ENCODE assay signal across 15 mouse cellular contexts in the genomic region with DNA sequence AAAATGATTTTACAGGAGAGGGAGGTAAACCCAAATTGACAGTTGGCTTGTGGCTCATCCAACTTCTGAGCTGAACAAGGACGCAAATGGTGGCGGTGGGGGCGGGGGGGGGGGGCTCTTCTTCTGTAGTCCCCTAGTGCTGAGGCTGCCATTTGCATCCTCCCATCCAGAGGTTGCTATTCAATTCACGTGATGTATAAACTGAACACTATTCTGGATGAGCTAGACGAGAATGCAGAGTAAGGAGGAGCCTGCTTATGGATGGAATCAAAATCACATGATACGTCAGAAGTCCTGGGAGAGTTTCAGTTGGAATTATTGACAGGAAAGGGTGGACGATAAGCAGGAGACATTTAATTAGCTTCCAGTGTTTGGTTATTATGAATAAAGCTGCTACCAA.
A peak's percentile ranks its signal among the peaks of the same experiment; 100 is the strongest.
DNase-seq lines count a peak whose midpoint lies in the region; ATAC-seq and TF ChIP-seq lines count a peak whose summit lies in the region.
"Had no signal": no experiment of that assay in that cellular context is flagged by ENCODE, and none has a peak within 500 bp of the region (broad histone marks: within the 10 kb centered on the region; RNA-seq: fewer than 3 reads in every experiment).

No protein-coding gene starts in this region.

- no peaks in the 10 kb centered on the region for H3K9me3 ChIP-seq in forebrain, embryonic 14.5 days (replicated peaks; ENCODE audit: control insufficient read depth, low read length)
- no peaks in the 10 kb centered on the region for H3K9me3 ChIP-seq in hindbrain, embryonic 16.5 days (ENCODE audit: control insufficient read depth, low read length)
- no peaks in the 10 kb centered on the region for H3K9me3 ChIP-seq in midbrain, embryonic 15.5 days
- H3K9me3 ChIP-seq: embryonic facial prominence, embryonic 13.5 days; kidney, embryonic 15.5 days; liver, embryonic 13.5 days had no signal

- H3K4me3 ChIP-seq in forebrain, embryonic 14.5 days (ENCODE audit: low read depth, low read length), result no peak overlapping the region
- H3K4me3 ChIP-seq in hindbrain, embryonic 16.5 days (ENCODE audit: low read length), result no peak overlapping the region
- peak overlapping the region; percentile 8; the same call in 1 of the 2 replicates for H3K4me3 ChIP-seq in midbrain, embryonic 15.5 days
- H3K4me3 ChIP-seq: embryonic facial prominence, embryonic 13.5 days; kidney, embryonic 15.5 days; liver, embryonic 13.5 days had no signal

- no peak overlapping the region for H3K9ac ChIP-seq in forebrain, embryonic 14.5 days (ENCODE audit: low read length)
- no peak overlapping the region for H3K9ac ChIP-seq in hindbrain, embryonic 16.5 days (ENCODE audit: low read depth, low read length)
- H3K9ac ChIP-seq in midbrain, embryonic 15.5 days, result no peak overlapping the region
- H3K9ac ChIP-seq: embryonic facial prominence, embryonic 13.5 days; kidney, embryonic 15.5 days; liver, embryonic 13.5 days had no signal

- DNase-seq in brain, embryonic 14.5 days (ENCODE audit: low read depth), result peak; percentile 41
- DNase-seq in forebrain, embryonic 14.5 days (ENCODE audit: low spot score), result no peak
- no peak for DNase-seq in right cerebral cortex, postnatal 36 days (ENCODE audit: low spot score in 2 of 2)
- DNase-seq in left cerebral cortex, postnatal 4 days, result no peak
- no peak for DNase-seq in layer of hippocampus, adult 11-12 months (ENCODE audit: low spot score)
- no peak for DNase-seq in right cerebral cortex, postnatal 25 days
- DNase-seq: adrenal gland, postnatal 25 days; gastrocnemius, postnatal 36 days; liver, embryonic 13.5 days; lung, postnatal 10 days; thymus, postnatal 36 days had no signal

- H3K27ac ChIP-seq in forebrain, embryonic 14.5 days (ENCODE audit: low read depth, low read length), result no peak overlapping the region
- H3K27ac ChIP-seq in hindbrain, embryonic 16.5 days (ENCODE audit: low read depth, low read length), result no peak overlapping the region
- peak overlapping the region; percentile 53; the same call in 1 of the 2 replicates for H3K27ac ChIP-seq in midbrain, embryonic 15.5 days
- H3K27ac ChIP-seq: embryonic facial prominence, embryonic 13.5 days; kidney, embryonic 15.5 days; liver, embryonic 13.5 days had no signal

- intact Hi-C loops in left cerebral cortex, postnatal 4 days (cut with DNase I), result no loop called here

- TF ChIP-seq POLR2A in brain, embryonic 14.5 days (IDR thresholded peaks at IDR 0.05; ENCODE audit: borderline replicate concordance, extremely low read depth, insufficient read depth, insufficient read length, poor library complexity, severe bottlenecking), result no peak

- H3K27me3 ChIP-seq in forebrain, embryonic 14.5 days (replicated peaks; ENCODE audit: control insufficient read depth, insufficient read depth, low read length), result no peaks in the 10 kb centered on the region
- H3K27me3 ChIP-seq in hindbrain, embryonic 16.5 days (replicated peaks; ENCODE audit: control insufficient read depth, insufficient read depth, low read length), result no peaks in the 10 kb centered on the region
- H3K27me3 ChIP-seq in midbrain, embryonic 15.5 days (replicated peaks), result no peaks in the 10 kb centered on the region
- H3K27me3 ChIP-seq: embryonic facial prominence, embryonic 13.5 days; kidney, embryonic 15.5 days; liver, embryonic 13.5 days had no signal

- WGBS in forebrain, embryonic 14.5 days, result 8% methylated on average over 7 of the region's 7 CpGs
- 21% methylated on average over 7 of the region's 7 CpGs for WGBS in hindbrain, embryonic 16.5 days
- WGBS in midbrain, embryonic 15.5 days, result 9% methylated on average over 7 of the region's 7 CpGs

- no peak for TF ChIP-seq CTCF in brain, embryonic 14.5 days (IDR thresholded peaks at IDR 0.05; ENCODE audit: borderline replicate concordance, extremely low read depth, insufficient read depth, insufficient read length)

- ATAC-seq in forebrain, embryonic 14.5 days, result peak; percentile 71; the same call in 1 of the 2 replicates
- peak; percentile 68 for ATAC-seq in hindbrain, embryonic 16.5 days
- peak; percentile 91 for ATAC-seq in midbrain, embryonic 15.5 days (replicated peaks)

- H3K4me1 ChIP-seq in forebrain, embryonic 14.5 days (ENCODE audit: control insufficient read depth, insufficient read depth, low read length), result peaks cover 6% of the 10 kb centered on the region; the same call in 1 of the 2 replicates
- H3K4me1 ChIP-seq in hindbrain, embryonic 16.5 days (ENCODE audit: control insufficient read depth, insufficient read depth, low read depth, low read length), result peaks cover 3% of the 10 kb centered on the region; the same call in 1 of the 2 replicates
- H3K4me1 ChIP-seq in midbrain, embryonic 15.5 days, result peaks cover 7% of the 10 kb centered on the region; the same call in 1 of the 2 replicates
- H3K4me1 ChIP-seq: liver, embryonic 13.5 days had no signal

- no peaks in the 10 kb centered on the region for H3K36me3 ChIP-seq in forebrain, embryonic 14.5 days (ENCODE audit: control insufficient read depth, insufficient read depth, low read length)
- H3K36me3 ChIP-seq in hindbrain, embryonic 16.5 days (ENCODE audit: control insufficient read depth, insufficient read depth, low read length), result no peaks in the 10 kb centered on the region
- no peaks in the 10 kb centered on the region for H3K36me3 ChIP-seq in midbrain, embryonic 15.5 days (replicated peaks)
- H3K36me3 ChIP-seq: embryonic facial prominence, embryonic 13.5 days; kidney, embryonic 15.5 days; liver, embryonic 13.5 days had no signal

- peak overlapping the region; percentile 23; the same call in 1 of the 2 replicates for H3K4me2 ChIP-seq in forebrain, embryonic 14.5 days (ENCODE audit: low read length)
- H3K4me2 ChIP-seq in hindbrain, embryonic 16.5 days (ENCODE audit: low read length), result 0 out of 2 replicates have a peak overlapping the region, but pooled peaks have one; percentile 33
- H3K4me2 ChIP-seq in midbrain, embryonic 15.5 days, result peak overlapping the region; percentile 36
- H3K4me2 ChIP-seq: liver, embryonic 13.5 days had no signal
